8 mouse cellular contexts compared by ENCODE assay signal in the genomic region with DNA sequence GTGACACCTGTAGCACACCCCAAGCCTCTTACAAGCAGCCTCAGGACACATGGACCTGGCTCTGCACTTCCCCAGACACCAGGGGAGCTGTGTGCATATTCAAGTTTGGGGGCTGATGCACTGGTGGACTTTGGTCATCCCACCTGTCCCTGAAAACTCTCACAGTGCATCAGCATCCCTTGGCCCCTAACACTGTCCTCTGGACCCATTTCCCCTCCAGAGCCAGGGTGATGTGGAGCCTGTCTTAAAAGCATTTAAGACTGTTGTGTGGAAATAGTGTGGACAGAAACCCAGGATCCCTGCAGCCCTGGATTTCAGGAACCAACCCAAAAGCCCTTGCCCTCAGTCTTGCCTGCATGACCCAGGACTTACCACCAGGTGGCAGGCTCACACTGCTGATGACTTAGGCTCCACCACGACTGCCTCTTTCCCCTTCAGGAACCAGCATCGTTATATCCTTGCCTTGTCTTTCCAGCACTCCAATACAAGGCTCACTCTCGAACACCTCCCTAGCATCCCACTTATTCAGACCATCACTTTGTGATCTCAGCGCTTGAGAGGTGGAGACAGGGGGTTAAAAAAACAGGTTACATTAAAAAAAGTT.
A peak's percentile ranks its signal among the peaks of the same experiment; 100 is the strongest.
DNase-seq lines count a peak whose midpoint lies in the region; ATAC-seq and TF ChIP-seq lines count a peak whose summit lies in the region.

No protein-coding gene starts in this region.

- no peak for TF ChIP-seq EP300 in ES-Bruce4 (IDR thresholded peaks at IDR 0.05; ENCODE audit: insufficient read depth, low read depth, low read length)

- TF ChIP-seq POLR2A in ES-Bruce4 (IDR thresholded peaks at IDR 0.05; ENCODE audit: insufficient read depth, low read length) = no peak
- TF ChIP-seq POLR2A in brain, embryonic 14.5 days (IDR thresholded peaks at IDR 0.05; ENCODE audit: borderline replicate concordance, extremely low read depth, insufficient read depth, insufficient read length, poor library complexity, severe bottlenecking) = no peak

- WGBS in lung, embryonic 16.5 days = 0% methylated on average over 4 of the region's 4 CpGs

- DNase-seq in brain, embryonic 14.5 days (ENCODE audit: low read depth) = peak; percentile 91
- DNase-seq in heart, postnatal 14 days = peak; percentile 78 to 88
- DNase-seq in layer of hippocampus, adult 11-12 months (ENCODE audit: low spot score) = peak; percentile 85
- peak; percentile 74 for DNase-seq in ovary, postnatal 36 days (ENCODE audit: low spot score)
- DNase-seq in thymus, postnatal 10 days (ENCODE audit: low spot score in 2 of 2) = peak; percentile 15 to 63

- peaks cover 1% of the 10 kb centered on the region for H3K4me1 ChIP-seq in ES-Bruce4 (ENCODE audit: control insufficient read depth, insufficient read depth, low read length)
- no peaks in the 10 kb centered on the region for H3K4me1 ChIP-seq in lung, embryonic 16.5 days (replicated peaks; ENCODE audit: control insufficient read depth, insufficient read depth, low read length)

- peak; percentile 64; the same call in 1 of the 2 replicates for ATAC-seq in erythroid progenitor cell, adult 5-6 weeks (replicated peaks; ENCODE audit: low FRiP score, poor library complexity, severe bottlenecking)
- peak; percentile 62; the same call in 1 of the 2 replicates for ATAC-seq in lung, embryonic 16.5 days (ENCODE audit: low read depth)

- no peaks in the 10 kb centered on the region for H3K27me3 ChIP-seq in ES-Bruce4 (ENCODE audit: control insufficient read depth, insufficient read depth, low read length, poor library complexity, severe bottlenecking)
- no peaks in the 10 kb centered on the region for H3K27me3 ChIP-seq in lung, embryonic 16.5 days (ENCODE audit: control insufficient read depth, insufficient read depth, low read depth, low read length)

- H3K9ac ChIP-seq in ES-Bruce4 (ENCODE audit: low read depth, poor library complexity, severe bottlenecking) = no peak overlapping the region
- H3K9ac ChIP-seq in lung, embryonic 16.5 days (ENCODE audit: low read length) = no peak overlapping the region

- intact Hi-C loops in heart, postnatal 14 days (cut with DNase I) = loop anchor here (1.0 to 5.0 kb wide), 3 partner anchors 303 to 862 kb away; a partner anchor contains a TSS

- peak; percentile 97 for TF ChIP-seq CTCF in ES-Bruce4 (IDR thresholded peaks at IDR 0.05; ENCODE audit: low read depth, low read length)
- peak; percentile 99 for TF ChIP-seq CTCF in brain, embryonic 14.5 days (IDR thresholded peaks at IDR 0.05; ENCODE audit: borderline replicate concordance, extremely low read depth, insufficient read depth, insufficient read length)

- H3K36me3 ChIP-seq in ES-Bruce4 (ENCODE audit: control insufficient read depth, insufficient read depth, low read length, poor library complexity, severe bottlenecking) = no peaks in the 10 kb centered on the region
- no peaks in the 10 kb centered on the region for H3K36me3 ChIP-seq in lung, embryonic 16.5 days (ENCODE audit: control insufficient read depth, insufficient read depth, low read length)

- no peak overlapping the region for H3K4me3 ChIP-seq in ES-Bruce4 (ENCODE audit: low read depth, low read length)
- H3K4me3 ChIP-seq in lung, embryonic 16.5 days (ENCODE audit: low read length) = no peak overlapping the region

- no peak overlapping the region for H3K27ac ChIP-seq in ES-Bruce4 (ENCODE audit: insufficient read depth, low read length)
- no peak overlapping the region for H3K27ac ChIP-seq in lung, embryonic 16.5 days (ENCODE audit: low read length)

- no peaks in the 10 kb centered on the region for H3K9me3 ChIP-seq in ES-Bruce4 (replicated peaks; ENCODE audit: control insufficient read depth, insufficient read depth, low read length, poor library complexity, severe bottlenecking)
- H3K9me3 ChIP-seq in lung, embryonic 16.5 days (ENCODE audit: control insufficient read depth, low read length) = no peaks in the 10 kb centered on the region

- no peak overlapping the region for H3K4me2 ChIP-seq in lung, embryonic 16.5 days (ENCODE audit: low read depth, low read length)

Comparison
In these comparisons a context has a peak if more than half of its experiments do, and no peak if none do; other contexts are left out.
1. DNase-seq: peak in every context shown above with its lines; median percentile 91 in brain, embryonic 14.5 days; 85 in layer of hippocampus, adult 11-12 months; 83 in heart, postnatal 14 days; 74 in ovary, postnatal 36 days; 39 in thymus, postnatal 10 days.